Mouse (Mus musculus): Measurements from ENCODE around the gene Gpr4.

DNA sequence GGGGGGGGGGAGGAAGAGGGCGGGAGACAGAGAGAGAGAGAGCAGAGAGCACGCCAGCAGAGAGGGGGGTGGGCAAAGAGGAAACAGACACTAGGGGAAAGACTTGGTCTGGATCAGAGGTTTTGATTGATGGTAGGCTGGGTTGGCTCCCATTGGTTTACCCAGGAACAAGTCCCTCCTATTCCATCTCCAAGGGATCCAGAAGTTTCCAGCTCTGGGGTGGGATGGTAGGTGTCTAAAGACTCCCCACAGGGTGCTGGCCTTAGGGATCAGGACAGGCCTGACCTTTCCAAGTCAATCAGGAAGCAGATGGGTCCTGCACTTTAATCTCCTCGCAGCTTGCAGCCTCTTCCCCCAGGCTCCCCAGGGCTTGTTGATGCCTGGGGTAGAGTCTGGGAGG, 5.6 kb downstream of the Gpr4 start:
- TF ChIP-seq POLR2A (IDR thresholded peaks at IDR 0.05; ENCODE audit: borderline replicate concordance, extremely low read depth, low read depth, low read length) (no peak), CTCF (IDR thresholded peaks at IDR 0.05; ENCODE audit: insufficient read depth, low read length) (no peak)

Measured in lung, adult 2 months (tissue).